Mouse (Mus musculus) liver, embryonic 15.5 days (tissue): ENCODE results near the gene Atp6ap1l. TPM values are rescaled to one million over a fixed set of nuclear protein-coding genes. Genes with fewer than 3 reads are reported as not detected.
A peak's percentile ranks its signal among the peaks of the same experiment; 100 is the strongest.

Experiments used
- ATAC-seq: fragments of 200-750 bp; cut with Nextera tagmentation; 2 replicates; pipeline ENCODE4 v1.8.0; 2017; ENCODE audit warnings: moderate number of reproducible peaks, mild to moderate bottlenecking, moderate library complexity; ENCODE audit not compliant: insufficient read depth
- H3K27ac ChIP-seq: fragments of 300-500 bp; sonication (generic); replicated peaks from 2 replicates; pipeline ENCODE4 v1.5.1; 2015; ENCODE audit warnings: mild to moderate bottlenecking, inconsistent platforms
- H3K27me3 ChIP-seq: fragments of 300-500 bp; sonication (generic); 2 replicates; pipeline ENCODE4 v1.6.1; 2015; ENCODE audit warnings: mild to moderate bottlenecking, inconsistent platforms
- H3K36me3 ChIP-seq: fragments of 300-500 bp; sonication (generic); replicated peaks from 2 replicates; pipeline ENCODE4 v1.6.1; 2015; ENCODE audit warnings: moderate library complexity, mild to moderate bottlenecking, inconsistent platforms
- H3K4me1 ChIP-seq: fragments of 300-500 bp; sonication (generic); replicated peaks from 2 replicates; pipeline ENCODE4 v1.6.1; 2015; ENCODE audit warnings: inconsistent platforms
- H3K4me2 ChIP-seq: fragments of 300-500 bp; sonication (generic); 2 replicates; pipeline ENCODE4 v1.6.1; 2015; ENCODE audit warnings: moderate library complexity, mild to moderate bottlenecking, inconsistent platforms
- H3K4me3 ChIP-seq: fragments of 300-500 bp; sonication (generic); replicated peaks from 2 replicates; pipeline ENCODE4 v1.5.1; 2015; ENCODE audit warnings: mild to moderate bottlenecking, inconsistent platforms
- H3K9ac ChIP-seq: fragments of 300-500 bp; sonication (generic); 2 replicates; pipeline ENCODE4 v1.6.1; 2015; ENCODE audit warnings: moderate library complexity, mild to moderate bottlenecking, inconsistent platforms
- H3K9me3 ChIP-seq: fragments of 300-500 bp; sonication (generic); replicated peaks from 2 replicates; pipeline ENCODE4 v1.6.1; 2016; ENCODE audit warnings: inconsistent platforms
- WGBS: fragments of 180-500 bp; shearing (Covaris S2); methylation state at CpG from one replicate; pipeline ENCODE4 v1.1.7; 2015; ENCODE audit warnings: mixed read lengths; ENCODE audit not compliant: insufficient replicate concordance; 5-methylcytosine and 5-hydroxymethylcytosine counted together
- polyA plus RNA-seq: library from polyadenylated mRNA; unstranded; fragments of >200 nt; fragmentation: Nextera tagmentation; extraction: Ambion mirVana; gene quantifications from 2 replicates; pipeline ENCODE4 v1.2.1, GENCODE M21; 2015

The Atp6ap1l gene
- polyA plus RNA-seq, 1 experiment from 2014 or later: 0.08 TPM

GRCm38 (mm10) chr13:90843412-90843811 lies 61.7 kb downstream of the Atp6ap1l start:
- Histone ChIP-seq H3K9ac (no peak overlapping the region), H3K4me2 (no peak overlapping the region), H3K4me1 (peaks cover 27% of the 10 kb centered on the region), H3K4me3 (no peak overlapping the region), H3K9me3 (no peaks in the 10 kb centered on the region), H3K27me3 (no peaks in the 10 kb centered on the region), H3K36me3 (no peaks in the 10 kb centered on the region), H3K27ac (peak overlapping the region; percentile 71)
- 57% methylated on average over 3 of the region's 3 CpGs for WGBS
- ATAC-seq: 0 out of 2 replicates have a peak, but pooled peaks have one; percentile 23

GRCm38 (mm10) chr13:90841213-90841553 lies 64.0 kb downstream of the Atp6ap1l start:
- Histone ChIP-seq H3K36me3 (no peaks in the 10 kb centered on the region), H3K9ac (no peak overlapping the region), H3K9me3 (no peaks in the 10 kb centered on the region), H3K4me2 (no peak overlapping the region), H3K27ac (no peak overlapping the region), H3K27me3 (no peaks in the 10 kb centered on the region), H3K4me1 (peaks cover 27% of the 10 kb centered on the region), H3K4me3 (no peak overlapping the region)
- 42% methylated on average over 5 of the region's 5 CpGs for WGBS
- no peak for ATAC-seq

- no peak overlapping the region for H3K27ac ChIP-seq
- no peak overlapping the region for H3K9ac ChIP-seq
- H3K9me3 ChIP-seq: no peaks in the 10 kb centered on the region
- H3K4me3 ChIP-seq: no peak overlapping the region
- H3K4me1 ChIP-seq: peaks cover 27% of the 10 kb centered on the region
- 43% methylated on average over 15 of the region's 15 CpGs for WGBS
- H3K4me2 ChIP-seq: no peak overlapping the region
- ATAC-seq: no peak; the same call in 1 of the 2 replicates
- no peaks in the 10 kb centered on the region for H3K36me3 ChIP-seq
- no peaks in the 10 kb centered on the region for H3K27me3 ChIP-seq
Observed at GRCm38 (mm10) chr13:90840530-90841212, 64.5 kb downstream of the Atp6ap1l start.

DNA sequence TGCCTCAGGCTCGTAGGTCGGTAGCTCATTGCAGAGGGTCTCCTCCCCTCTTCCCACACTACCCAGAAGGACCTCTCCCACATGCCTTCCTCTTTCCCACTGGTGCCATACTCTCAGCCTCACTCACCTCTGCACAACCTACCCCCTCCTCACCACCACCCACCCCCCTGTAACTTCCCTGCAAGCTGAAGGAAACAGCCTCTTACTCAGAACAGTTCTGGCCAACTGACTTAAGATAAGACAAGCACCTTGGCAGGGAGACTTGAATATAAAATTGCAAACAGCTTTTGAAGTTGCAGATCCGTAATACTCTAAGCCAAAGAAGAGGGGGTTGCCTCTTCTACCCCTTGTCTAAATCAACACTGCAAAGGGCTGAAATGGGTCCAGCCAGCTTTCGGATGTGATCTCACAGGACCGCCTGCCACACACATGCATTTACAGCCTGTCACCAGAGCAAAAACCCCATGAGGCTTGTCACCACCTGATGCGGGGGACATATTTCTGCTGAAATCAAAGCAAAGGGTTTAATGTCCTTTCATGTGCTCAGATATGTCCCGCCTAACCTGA lies 71.4 kb downstream of the Atp6ap1l start:
- no peaks in the 10 kb centered on the region for H3K9me3 ChIP-seq
- H3K27me3 ChIP-seq: no peaks in the 10 kb centered on the region
- no peak for ATAC-seq
- H3K36me3 ChIP-seq: no peaks in the 10 kb centered on the region
- H3K27ac ChIP-seq: no peak overlapping the region
- H3K4me1 ChIP-seq: no peaks in the 10 kb centered on the region
- no peak overlapping the region for H3K9ac ChIP-seq
- H3K4me3 ChIP-seq: no peak overlapping the region
- no peak overlapping the region for H3K4me2 ChIP-seq
- WGBS: 66% methylated on average over 7 of the region's 7 CpGs

Other genes with a start within 250 kb of the Atp6ap1l start
- gene Rps23, start 17.6 kb upstream of the Atp6ap1l start, polyA plus RNA-seq: 88.4 and 121 TPM in 2 replicates